Mouse (Mus musculus): ENCODE data around the gene Upk1b.

The Upk1b gene

DNA sequence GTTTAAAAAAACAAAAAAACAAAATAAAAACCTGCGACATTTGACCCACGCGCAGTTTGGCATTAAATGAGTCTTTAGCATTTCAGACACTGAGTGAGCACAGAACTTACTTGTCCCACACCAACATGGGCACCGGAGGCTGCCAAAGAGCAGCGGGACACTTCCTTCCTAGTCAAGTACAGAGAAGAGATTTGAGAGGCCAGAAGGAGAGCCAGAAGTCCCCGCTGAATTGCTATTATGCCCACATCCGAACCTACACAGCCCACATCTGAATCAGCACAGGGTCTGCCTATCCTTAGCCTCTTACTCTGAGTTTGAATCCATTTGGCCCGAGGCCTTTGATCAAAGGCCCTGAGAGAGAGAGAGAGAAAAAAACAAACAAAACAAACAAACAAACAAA, 75.9 kb downstream of the Upk1b start:
- DNase-seq (ENCODE audit: low read depth, low spot score), result no peak
